Mouse (Mus musculus) forebrain, postnatal 0 days (tissue): ENCODE measurements around the gene Myl4. TPM values are rescaled to one million over a fixed set of nuclear protein-coding genes. Genes with fewer than 3 reads are reported as not detected.

Experiments
- ATAC-seq: fragments of 200-750 bp; cut with Nextera tagmentation; 2 replicates; pipeline ENCODE4 v1.8.0; 2017; ENCODE audit warnings: mild to moderate bottlenecking, moderate library complexity
- DNase-seq: peaks from one replicate; pipeline ENCODE4 v3.0.0-alpha.2; 2015
- H3K27ac ChIP-seq: fragments of 300-500 bp; sonication (generic); 2 replicates; pipeline ENCODE4 v1.5.1; 2014; ENCODE audit warnings: low read depth, mild to moderate bottlenecking, antibody characterized with exemption, low read length, moderate library complexity, mixed read lengths
- H3K27me3 ChIP-seq: fragments of 300-500 bp; sonication (generic); 2 replicates; pipeline ENCODE4 v1.6.1; 2014; ENCODE audit warnings: mild to moderate bottlenecking, low read length, mixed read lengths; ENCODE audit not compliant: insufficient read depth
- H3K36me3 ChIP-seq: fragments of 300-500 bp; sonication (generic); 2 replicates; pipeline ENCODE4 v1.6.1; 2014; ENCODE audit warnings: mild to moderate bottlenecking, moderate library complexity; ENCODE audit not compliant: insufficient read depth
- H3K4me1 ChIP-seq: fragments of 300-500 bp; sonication (generic); 2 replicates; pipeline ENCODE4 v1.6.1; 2014; ENCODE audit warnings: antibody characterized with exemption; ENCODE audit not compliant: insufficient read depth
- H3K4me2 ChIP-seq: fragments of 300-500 bp; sonication (generic); 2 replicates; pipeline ENCODE4 v1.6.1; 2014; ENCODE audit warnings: low read depth, mild to moderate bottlenecking, moderate library complexity
- H3K4me3 ChIP-seq: fragments of 300-500 bp; sonication (generic); 2 replicates; pipeline ENCODE4 v1.5.1; 2014; ENCODE audit warnings: low read depth, low read length, mixed read lengths
- H3K9ac ChIP-seq: fragments of 300-500 bp; sonication (generic); 2 replicates; pipeline ENCODE4 v1.6.1; 2014; ENCODE audit warnings: mild to moderate bottlenecking
- H3K9me3 ChIP-seq: fragments of 300-500 bp; sonication (generic); 2 replicates; pipeline ENCODE4 v1.6.1; 2016; ENCODE audit warnings: low read length
- CTCF ChIP-seq: sonication (generic); IDR thresholded peaks from 2 replicates; pipeline ENCODE4 v1.5.1; 2016; ENCODE audit warnings: antibody characterized with exemption, control low read depth, low read depth
- WGBS: fragments of 180-500 bp; shearing (Covaris S2); extraction: QIAGEN DNeasy Blood & Tissue Kit; methylation state at CpG from one replicate; pipeline ENCODE4 v1.1.7; 2014; 5-methylcytosine and 5-hydroxymethylcytosine counted together
- polyA plus RNA-seq: library from polyadenylated mRNA; unstranded; fragments of >200 nt; fragmentation: Nextera tagmentation; extraction: Ambion mirVana; gene quantifications from 2 replicates; pipeline ENCODE4 v1.2.1, GENCODE M21; 2015
- total RNA-seq: library from RNA; depleted of rRNA; stranded (reverse); fragments of >200 nt; gene quantifications from 2 replicates; pipeline ENCODE4 v1.2.3, GENCODE M21; 2014

The Myl4 gene
- total and polyA plus RNA-seq, 2 experiments from 2014 or later = 0.67 to 4.6 TPM

DNA sequence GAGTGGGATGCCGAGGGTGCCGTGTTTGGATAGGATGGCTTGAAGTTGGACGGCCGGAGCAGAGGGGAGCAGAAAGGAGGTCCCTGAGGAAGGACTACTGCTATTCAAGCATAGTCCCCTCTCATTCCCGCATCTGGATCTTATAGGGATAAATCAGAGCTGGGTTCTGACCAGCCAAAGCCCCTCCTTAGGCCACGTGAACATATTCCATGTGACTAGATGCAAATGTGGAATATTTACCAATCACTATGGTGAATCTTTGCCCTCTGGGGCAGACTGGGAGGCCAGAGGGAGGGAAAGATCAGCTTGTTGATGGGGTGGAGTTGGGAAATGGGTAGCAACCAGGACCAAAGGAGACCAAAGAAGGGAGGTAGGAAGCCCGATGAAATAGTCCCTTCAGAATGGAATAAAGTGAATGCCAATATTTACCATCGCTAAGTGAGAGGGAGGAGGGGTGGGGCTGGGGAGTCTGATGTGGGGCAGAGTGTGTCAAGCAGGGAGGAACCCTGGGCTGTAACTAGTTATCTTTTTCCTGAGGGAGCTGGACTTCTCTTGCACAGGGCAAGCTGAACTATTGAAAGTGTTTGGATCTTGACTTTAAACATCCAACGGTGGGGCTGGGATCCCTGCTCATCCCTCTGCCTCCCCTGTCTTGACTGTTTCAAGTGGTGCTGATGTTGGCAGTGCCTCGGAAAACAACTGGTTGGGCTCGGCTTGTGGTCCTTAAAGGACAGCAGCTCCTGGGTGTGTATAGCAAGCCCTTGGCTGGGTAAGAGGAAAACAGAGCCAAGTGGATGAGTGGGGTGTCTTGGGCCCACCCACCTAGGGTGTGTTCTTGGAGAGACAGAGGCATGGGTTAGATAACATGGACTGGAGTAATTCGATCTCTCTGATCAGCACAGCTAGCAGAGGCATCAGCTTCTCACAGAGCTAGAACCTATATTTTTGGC lies 75.3 kb downstream of the Myl4 start:
- H3K4me3 ChIP-seq = no peak overlapping the region
- no peak overlapping the region for H3K27ac ChIP-seq
- ATAC-seq = peak; percentile 36; the same call in 1 of the 2 replicates
- TF ChIP-seq CTCF = no peak
- 46% methylated on average over 12 of the region's 12 CpGs for WGBS
- H3K9ac ChIP-seq = no peak overlapping the region
- no peaks in the 10 kb centered on the region for H3K9me3 ChIP-seq
- H3K27me3 ChIP-seq = no peaks in the 10 kb centered on the region
- DNase-seq = no peak
- H3K36me3 ChIP-seq = no peaks in the 10 kb centered on the region
- H3K4me2 ChIP-seq = no peak overlapping the region
- no peaks in the 10 kb centered on the region for H3K4me1 ChIP-seq

DNA sequence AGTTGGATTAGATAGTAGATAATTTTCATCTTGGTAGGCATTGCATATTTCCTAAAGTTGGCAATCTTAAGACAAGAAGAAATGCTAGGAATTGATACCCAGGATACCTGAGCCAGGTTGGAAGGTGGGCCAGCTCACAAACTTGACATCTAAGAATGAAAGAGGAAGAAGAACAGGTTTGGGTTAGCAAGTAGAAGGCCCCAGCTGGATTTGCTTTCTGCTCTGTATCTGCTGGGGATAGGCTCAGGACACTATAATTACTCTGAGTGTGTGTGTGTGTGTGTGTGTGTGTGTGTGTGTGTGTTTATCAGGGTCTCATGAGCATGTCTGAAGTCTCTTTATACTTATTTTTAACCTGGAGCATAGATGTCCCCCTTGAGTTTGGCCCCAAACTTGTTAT lies 76.2 kb downstream of the Myl4 start:
- Histone ChIP-seq H3K4me3 (no peak overlapping the region), H3K36me3 (no peaks in the 10 kb centered on the region), H3K27ac (no peak overlapping the region), H3K9me3 (no peaks in the 10 kb centered on the region), H3K9ac (no peak overlapping the region), H3K4me2 (no peak overlapping the region), H3K27me3 (no peaks in the 10 kb centered on the region), H3K4me1 (no peaks in the 10 kb centered on the region)
- TF ChIP-seq CTCF = no peak
- DNase-seq = no peak
- ATAC-seq = no peak

DNA sequence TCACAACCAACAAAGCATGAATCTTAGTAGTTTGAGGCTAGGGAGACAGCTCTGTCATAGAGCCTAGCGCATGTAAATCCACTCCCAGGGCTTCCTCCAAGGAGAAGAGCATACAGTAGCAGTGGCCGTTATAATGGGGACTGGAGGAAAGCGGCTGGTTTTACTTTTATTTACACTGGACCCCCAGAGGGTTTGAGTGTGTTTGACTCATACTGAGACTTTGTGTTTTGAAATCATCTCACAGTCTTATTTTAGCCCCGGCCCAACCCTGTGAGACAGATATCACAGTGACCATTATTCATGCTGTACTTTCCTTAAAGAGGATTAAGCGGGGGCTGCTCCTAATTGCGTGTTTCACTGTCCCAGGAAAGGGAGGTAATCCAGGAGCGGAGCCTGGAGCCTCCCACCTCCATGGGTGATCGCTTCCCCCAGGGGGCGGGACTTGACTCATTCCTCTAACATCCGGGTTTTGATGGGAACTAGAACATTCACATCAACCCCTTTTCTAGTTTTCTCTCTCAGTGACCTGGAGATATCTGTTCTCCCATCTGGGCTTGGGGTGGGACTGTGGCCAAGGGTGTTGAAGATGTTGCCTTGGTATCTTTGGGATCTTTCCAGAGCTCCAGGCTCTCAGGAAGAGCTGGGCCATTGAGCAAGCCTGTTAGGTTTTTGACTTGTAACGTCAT lies 77.3 kb downstream of the Myl4 start:
- Histone ChIP-seq H3K4me2 (no peak overlapping the region), H3K36me3 (no peaks in the 10 kb centered on the region), H3K4me3 (no peak overlapping the region), H3K27me3 (no peaks in the 10 kb centered on the region), H3K4me1 (no peaks in the 10 kb centered on the region), H3K9ac (no peak overlapping the region), H3K9me3 (no peaks in the 10 kb centered on the region), H3K27ac (no peak overlapping the region)
- DNase-seq (no peak), ATAC-seq (no peak)
- no peak for TF ChIP-seq CTCF
- WGBS = 39% methylated on average over 11 of the region's 11 CpGs

DNA sequence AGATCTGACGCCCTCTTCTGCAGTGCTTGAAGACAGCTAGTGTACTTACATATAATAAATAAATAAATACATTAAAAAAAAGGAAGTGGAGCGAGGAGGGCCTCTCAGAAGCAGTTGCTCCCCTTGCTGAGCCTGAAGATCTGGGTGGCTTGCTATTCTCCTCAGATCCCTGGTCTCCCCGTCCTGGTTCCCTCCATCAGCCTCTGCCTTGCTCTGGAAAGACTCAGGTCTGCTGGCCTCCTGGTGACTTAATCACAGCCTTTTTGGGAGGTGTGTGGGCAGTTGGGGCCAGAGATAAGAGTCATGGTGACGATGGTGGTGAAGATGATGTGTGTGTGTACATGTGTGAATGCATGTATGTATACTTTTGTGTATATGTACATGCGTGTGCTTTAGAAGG lies 78.1 kb downstream of the Myl4 start:
- H3K4me1 ChIP-seq = no peaks in the 10 kb centered on the region
- H3K36me3 ChIP-seq = no peaks in the 10 kb centered on the region
- H3K9me3 ChIP-seq = no peaks in the 10 kb centered on the region
- no peak for TF ChIP-seq CTCF
- WGBS = 94% methylated on average over 5 of the region's 5 CpGs
- no peak for DNase-seq
- no peak overlapping the region for H3K27ac ChIP-seq
- no peak for ATAC-seq
- no peak overlapping the region for H3K9ac ChIP-seq
- no peak overlapping the region for H3K4me3 ChIP-seq
- H3K4me2 ChIP-seq = no peak overlapping the region
- H3K27me3 ChIP-seq = no peaks in the 10 kb centered on the region

DNA sequence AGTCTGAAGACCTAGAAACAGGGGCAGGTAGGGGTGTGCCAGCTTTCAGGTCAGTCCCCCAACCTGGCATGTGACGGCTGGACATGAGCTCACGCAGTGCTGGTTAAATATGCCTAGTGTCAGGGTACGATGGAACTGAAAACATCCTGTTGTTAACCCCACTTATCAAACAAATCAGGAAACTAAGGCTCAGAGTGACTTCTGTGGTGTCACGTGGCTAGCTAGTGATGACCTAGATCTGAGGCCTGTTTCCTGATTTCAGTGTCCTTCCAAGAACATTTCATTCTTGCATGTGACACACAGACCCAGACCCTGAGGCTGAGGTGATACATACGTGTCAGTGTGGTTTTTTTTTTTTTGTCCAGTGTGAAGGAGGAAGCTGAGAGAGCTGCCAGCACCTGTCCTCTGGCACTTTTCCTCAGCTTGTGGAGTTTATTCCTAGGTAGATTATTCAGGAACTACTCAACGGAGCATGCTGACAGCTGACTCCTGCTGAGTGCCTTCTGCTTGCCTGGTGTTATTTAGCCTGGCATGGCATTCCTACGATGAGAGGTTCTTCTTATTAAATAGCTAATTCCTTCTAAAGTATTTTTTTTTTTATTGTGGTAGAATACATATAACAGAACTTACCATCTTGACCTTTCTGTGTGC lies 79.8 kb downstream of the Myl4 start:
- Histone ChIP-seq H3K27ac (no peak overlapping the region), H3K36me3 (no peaks in the 10 kb centered on the region), H3K4me3 (no peak overlapping the region), H3K27me3 (no peaks in the 10 kb centered on the region), H3K9ac (no peak overlapping the region), H3K4me1 (no peaks in the 10 kb centered on the region), H3K4me2 (no peak overlapping the region), H3K9me3 (no peaks in the 10 kb centered on the region)
- WGBS = 77% methylated on average over 7 of the region's 7 CpGs
- no peak for TF ChIP-seq CTCF
- no peak for ATAC-seq
- no peak for DNase-seq

DNA sequence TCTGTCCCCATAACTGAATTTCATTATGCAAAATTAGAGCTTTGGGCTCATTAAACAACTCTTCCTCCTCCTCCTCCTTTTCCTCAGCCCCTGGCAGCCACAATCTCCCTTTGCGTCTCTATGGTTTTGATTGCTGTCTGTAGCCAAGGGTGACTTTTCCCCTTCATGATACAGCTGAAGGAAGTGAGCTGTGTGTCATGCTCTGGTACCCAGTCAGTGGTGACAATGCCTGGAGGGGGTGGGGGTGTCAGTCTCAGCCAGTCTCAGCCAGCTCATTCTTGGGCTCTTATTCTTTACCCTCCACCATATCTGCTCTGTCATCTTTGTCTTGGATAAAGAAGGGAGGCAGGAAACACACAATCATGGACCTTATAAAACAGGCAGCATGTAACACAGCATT lies 80.8 kb downstream of the Myl4 start:
- no peak overlapping the region for H3K4me2 ChIP-seq
- no peaks in the 10 kb centered on the region for H3K36me3 ChIP-seq
- DNase-seq = no peak
- 78% methylated on average over 1 of the region's 1 CpGs for WGBS
- no peak overlapping the region for H3K9ac ChIP-seq
- no peaks in the 10 kb centered on the region for H3K9me3 ChIP-seq
- H3K4me1 ChIP-seq = no peaks in the 10 kb centered on the region
- no peak for ATAC-seq
- H3K27ac ChIP-seq = no peak overlapping the region
- H3K27me3 ChIP-seq = no peaks in the 10 kb centered on the region
- TF ChIP-seq CTCF = no peak
- H3K4me3 ChIP-seq = no peak overlapping the region

DNA sequence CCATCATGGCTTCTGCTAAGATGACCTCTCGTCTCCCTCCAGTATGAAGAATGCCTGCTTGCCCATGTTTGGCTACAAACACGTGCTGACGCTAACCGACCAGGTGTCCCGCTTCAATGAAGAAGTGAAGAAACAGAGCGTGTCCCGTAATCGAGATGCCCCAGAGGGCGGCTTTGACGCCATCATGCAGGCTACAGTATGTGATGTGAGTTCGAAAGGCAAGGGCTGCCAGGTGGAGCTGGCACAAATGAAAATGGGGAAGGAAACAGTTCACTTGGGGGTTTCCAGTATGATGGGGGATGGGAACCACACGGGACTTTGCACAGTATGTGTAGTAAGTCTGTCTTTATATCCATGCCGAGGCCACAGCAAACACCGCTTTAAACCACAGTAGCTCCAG lies 86.5 kb downstream of the Myl4 start:
- no peak overlapping the region for H3K4me3 ChIP-seq
- no peak overlapping the region for H3K27ac ChIP-seq
- H3K9ac ChIP-seq = no peak overlapping the region
- DNase-seq = no peak
- H3K9me3 ChIP-seq = no peaks in the 10 kb centered on the region
- 95% methylated on average over 14 of the region's 14 CpGs for WGBS
- H3K4me1 ChIP-seq = no peaks in the 10 kb centered on the region
- ATAC-seq = no peak
- H3K27me3 ChIP-seq = no peaks in the 10 kb centered on the region
- no peaks in the 10 kb centered on the region for H3K36me3 ChIP-seq
- TF ChIP-seq CTCF = no peak
- H3K4me2 ChIP-seq = no peak overlapping the region
